Mouse (Mus musculus) adrenal gland, adult 2 months (tissue): Measurements from ENCODE around the gene Olfr1307. TPM values are rescaled to one million over a fixed set of nuclear protein-coding genes. Genes with fewer than 3 reads are reported as not detected.

Experiments
- DNase-seq: peaks from one replicate; pipeline ENCODE4 v3.0.0; 2021
- long read RNA-seq: library from polyadenylated mRNA; stranded (forward); transcript quantifications from one replicate; pipeline ENCODE4 v2.0.0, GENCODE M21; 2021
- polyA plus RNA-seq: library from polyadenylated mRNA; depleted of rRNA; stranded (reverse); fragments of >200 nt; gene quantifications from 2 replicates; pipeline ENCODE4 v1.2.3, GENCODE M21; 2012; rRNA removed
- total RNA-seq, 2 experiments: library from RNA; stranded (reverse); gene quantifications; 2 replicates each; pipeline ENCODE4 v1.2.3; 2021

Gene Olfr1307
- total RNA-seq (under 1 TPM in 1 of 2 experiments, not detected in 1; under 0.01 TPM), polyA plus RNA-seq (not detected in 2 replicates)
- long read RNA-seq = 0 reads

GRCm38 (mm10) chr2:111949340-111949739 is at the start of gene Olfr1307:
Olfr1307 (minus strand) TSS chr2:111949440.
- DNase-seq = no peak

GRCm38 (mm10) chr2:111990181-111990580 is 40.9 kb upstream of the Olfr1307 start, which contains the start of gene Olfr1309:
Olfr1309 (minus strand) TSS chr2:111990281.
- DNase-seq = no peak

DNA sequence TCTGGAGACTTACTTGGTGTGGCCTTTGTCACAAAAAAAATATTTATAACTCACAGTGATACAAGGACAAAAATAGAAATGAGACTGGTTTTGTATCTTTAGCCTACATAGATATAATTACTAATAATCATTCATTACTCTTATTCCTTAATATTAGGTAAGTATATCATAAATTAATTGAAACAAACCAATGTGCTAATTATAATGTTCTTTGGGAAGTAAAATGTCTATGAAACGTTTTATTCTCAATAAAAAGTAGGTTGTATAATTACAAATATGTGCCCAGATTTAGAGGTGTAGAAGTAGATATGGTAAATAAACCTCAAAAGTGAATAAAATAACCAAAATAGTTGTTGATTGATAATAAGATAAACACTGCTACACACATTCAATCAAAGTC is 15.6 kb upstream of the Olfr1307 start, which contains the start of gene Olfr1308:
Gene Olfr1308 (minus strand): TSS at position 101 of the 400 bp plus-strand sequence.
- DNase-seq = no peak

DNA sequence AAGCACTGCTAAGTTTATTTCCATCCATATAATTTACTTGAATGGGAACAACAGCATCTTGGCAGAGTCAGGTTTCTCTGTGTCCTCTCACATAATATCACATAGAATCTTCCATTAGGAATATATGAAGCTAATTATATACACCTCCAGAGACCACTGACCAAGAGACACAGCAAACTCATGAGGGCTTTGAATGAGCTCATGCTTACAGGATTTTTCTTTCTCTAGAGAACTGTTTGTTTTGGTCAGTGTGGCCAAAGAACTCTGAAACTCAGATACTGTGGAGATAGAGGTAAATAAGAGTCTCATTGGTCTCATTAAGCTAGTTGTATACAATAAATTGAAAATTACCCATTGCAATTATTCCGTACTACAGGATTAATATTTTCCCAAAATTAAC is 33.1 kb downstream of the Olfr1307 start, which contains the start of gene Olfr1306:
Gene Olfr1306 (minus strand): TSS at position 101 of the 400 bp plus-strand sequence.
- no peak for DNase-seq

Other genes starting within 250 kb of the Olfr1307 start
- not detected for gene Olfr1301, start 198.4 kb downstream of the Olfr1307 start, total RNA-seq
- gene Olfr1301, start 198.4 kb downstream of the Olfr1307 start, polyA plus RNA-seq = not detected in 2 replicates
- gene Olfr1302, start 172.0 kb downstream of the Olfr1307 start, total RNA-seq = not detected
- not detected in 2 replicates for gene Olfr1302, start 172.0 kb downstream of the Olfr1307 start, polyA plus RNA-seq
- gene Olfr1303, start 129.1 kb downstream of the Olfr1307 start, total RNA-seq = not detected
- gene Olfr1303, start 129.1 kb downstream of the Olfr1307 start, polyA plus RNA-seq = not detected in 2 replicates
- gene Olfr1305, start 72.3 kb downstream of the Olfr1307 start, total RNA-seq = not detected
- gene Olfr1305, start 72.3 kb downstream of the Olfr1307 start, polyA plus RNA-seq = not detected in 2 replicates
- not detected for gene Olfr1306, start 33.2 kb downstream of the Olfr1307 start, total RNA-seq
- gene Olfr1306, start 33.2 kb downstream of the Olfr1307 start, polyA plus RNA-seq = not detected in 2 replicates
- gene Olfr1308, start 15.5 kb upstream of the Olfr1307 start, total RNA-seq = not detected
- not detected in 2 replicates for gene Olfr1308, start 15.5 kb upstream of the Olfr1307 start, polyA plus RNA-seq
- gene Olfr1309, start 40.8 kb upstream of the Olfr1307 start, total RNA-seq = not detected
- gene Olfr1309, start 40.8 kb upstream of the Olfr1307 start, polyA plus RNA-seq = not detected in 2 replicates
- not detected for gene Olfr1310, start 63.3 kb upstream of the Olfr1307 start, total RNA-seq
- gene Olfr1310, start 63.3 kb upstream of the Olfr1307 start, polyA plus RNA-seq = not detected in 2 replicates
- not detected for gene Olfr1311, start 75.0 kb upstream of the Olfr1307 start, total RNA-seq
- not detected in 2 replicates for gene Olfr1311, start 75.0 kb upstream of the Olfr1307 start, polyA plus RNA-seq
- not detected for gene Olfr1312, start 100.8 kb upstream of the Olfr1307 start, total RNA-seq
- not detected in 2 replicates for gene Olfr1312, start 100.8 kb upstream of the Olfr1307 start, polyA plus RNA-seq
- gene Olfr1313, start 128.4 kb upstream of the Olfr1307 start, total RNA-seq = not detected
- gene Olfr1313, start 128.4 kb upstream of the Olfr1307 start, polyA plus RNA-seq = not detected in 2 replicates
- gene Olfr1314, start 147.3 kb upstream of the Olfr1307 start, total RNA-seq = not detected
- not detected in 2 replicates for gene Olfr1314, start 147.3 kb upstream of the Olfr1307 start, polyA plus RNA-seq
- not detected for gene Olfr1315-ps1, start 166.0 kb upstream of the Olfr1307 start, total RNA-seq
- not detected in 2 replicates for gene Olfr1315-ps1, start 166.0 kb upstream of the Olfr1307 start, polyA plus RNA-seq
- not detected for gene Olfr1316, start 185.5 kb upstream of the Olfr1307 start, total RNA-seq
- gene Olfr1316, start 185.5 kb upstream of the Olfr1307 start, polyA plus RNA-seq = not detected in 2 replicates
- not detected for gene Olfr1317, start 190.9 kb upstream of the Olfr1307 start, total RNA-seq
- not detected in 2 replicates for gene Olfr1317, start 190.9 kb upstream of the Olfr1307 start, polyA plus RNA-seq
- gene Olfr1318, start 204.8 kb upstream of the Olfr1307 start, total RNA-seq = not detected
- gene Olfr1318, start 204.8 kb upstream of the Olfr1307 start, polyA plus RNA-seq = not detected in 2 replicates